Mouse (Mus musculus): ENCODE results near the gene Tmem251. TPM values are rescaled to one million over a fixed set of nuclear protein-coding genes. Genes with fewer than 3 reads are reported as not detected.
A peak's percentile ranks its signal among the peaks of the same experiment; 100 is the strongest.

Tmem251 gene
- 1 to 10 TPM; 3.9 to 5.4 TPM for total RNA-seq (2021)
- long read RNA-seq, experiment 1, transcript Tmem251-201 (2 exons, 3,367 nt) = major isoform, 26 of 34 reads
- long read RNA-seq, experiment 1, partial matches to known transcripts = 0 of 34 reads
- long read RNA-seq, experiment 1, other reads (novel, unspliced or antisense) = 8 of 34 reads
- long read RNA-seq, experiment 2, transcript Tmem251-201 (2 exons, 3,367 nt) = major isoform, 10 of 16 reads
- long read RNA-seq, experiment 2, partial matches to known transcripts = 0 of 16 reads
- long read RNA-seq, experiment 2, other reads (novel, unspliced or antisense) = 6 of 16 reads

DNA sequence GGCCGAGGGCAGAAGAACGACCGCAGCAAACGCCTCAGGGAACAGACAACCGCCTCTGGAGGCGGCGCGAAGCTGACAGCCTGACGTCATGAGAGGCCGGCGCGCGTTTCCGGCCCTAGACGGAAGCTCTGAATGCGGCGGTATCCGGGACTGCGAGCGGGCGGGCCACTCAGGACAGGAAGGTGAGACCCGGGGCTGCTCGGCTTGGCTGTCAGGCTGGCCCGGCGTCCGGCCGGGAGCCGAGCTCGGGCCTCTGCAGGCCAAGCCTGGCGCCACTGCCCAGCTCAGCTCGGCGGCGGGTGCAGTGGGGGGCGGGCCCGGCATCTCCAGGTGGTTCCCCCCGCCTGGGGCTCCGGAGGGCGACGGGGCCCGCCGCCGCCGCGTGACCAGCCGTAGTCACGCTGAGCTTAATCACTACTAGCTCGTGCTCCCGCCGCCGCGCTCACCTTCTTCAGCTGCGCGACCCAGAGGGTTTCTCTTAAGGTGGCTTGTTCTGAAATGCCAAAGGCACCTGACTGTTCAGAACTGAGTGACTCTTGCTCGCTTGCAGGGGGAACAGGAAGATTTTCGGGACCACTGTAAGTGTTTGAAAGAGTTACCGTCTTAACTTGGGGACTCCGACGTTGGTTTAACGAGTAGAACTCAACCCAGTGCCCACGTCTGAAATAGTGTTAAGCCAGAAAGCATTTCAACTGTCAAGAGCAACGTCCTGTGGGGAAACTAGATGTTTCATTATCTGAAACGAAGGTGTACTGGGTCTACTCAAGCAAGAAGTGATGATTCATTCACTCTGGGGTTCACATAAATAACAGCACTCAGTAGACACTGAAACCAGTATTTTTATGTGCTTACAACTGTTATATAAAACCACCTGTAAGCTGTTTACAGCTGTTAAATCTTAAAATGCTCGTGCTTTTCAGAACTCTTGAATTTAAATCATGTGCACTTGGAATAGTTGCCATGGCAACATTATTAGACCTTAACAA, at the start of gene Tmem251, which contains the start of gene Moap1:
TSS of gene Tmem251 (plus strand) at position 174 of the 986 bp plus-strand sequence.
TSS of gene Moap1 (minus strand) at position 73 of the 986 bp plus-strand sequence.
- peak; percentile 89 to 92 for DNase-seq
- intact Hi-C loops (cut with DNase I) = loop anchor here (5.0 kb wide), 1 partner anchor 133 kb away; the partner anchor contains the start of gene Btbd7

DNA sequence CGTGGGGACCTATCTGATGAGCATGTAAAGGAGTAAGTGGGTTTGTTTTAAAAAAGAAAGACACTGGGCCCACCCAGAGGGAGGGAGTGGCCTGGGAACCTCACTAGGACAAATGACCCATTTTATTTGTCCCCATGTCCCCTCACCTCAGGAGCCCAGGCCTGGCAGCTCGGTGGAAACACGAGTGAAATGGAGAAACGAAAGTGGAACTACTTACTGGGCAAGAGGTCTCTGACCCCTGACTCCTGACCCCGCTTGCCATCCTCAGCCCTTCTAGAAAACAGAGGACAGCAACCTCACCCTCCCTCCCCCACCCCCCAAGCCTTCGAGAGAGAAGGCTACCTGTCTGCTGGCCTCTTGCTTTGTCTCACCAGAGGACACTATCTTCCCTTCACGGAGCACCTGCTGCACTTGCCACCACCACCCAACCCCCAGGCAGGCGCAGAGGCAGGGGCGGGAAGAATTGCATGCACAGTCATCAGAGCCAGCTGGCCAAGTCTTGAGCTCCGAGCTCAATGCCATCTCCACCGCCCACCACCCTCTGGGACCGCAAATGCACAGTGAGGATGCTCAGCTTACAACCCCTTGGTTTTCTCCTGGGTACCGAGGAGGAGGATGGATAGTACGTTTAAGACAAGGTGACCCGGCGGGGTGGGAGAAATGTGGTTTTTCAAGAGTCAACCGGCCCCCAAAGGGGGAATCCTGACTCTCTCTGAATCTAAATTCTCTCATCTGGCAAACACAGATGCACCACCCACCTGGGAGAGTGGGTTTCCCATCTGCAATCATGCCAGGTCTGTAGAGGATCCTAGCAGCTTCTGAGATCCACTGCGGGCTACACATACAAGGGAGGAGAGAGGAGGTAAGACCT, 48.0 kb upstream of the Tmem251 start:
- intact Hi-C loops (cut with DNase I) = no loop called here

DNA sequence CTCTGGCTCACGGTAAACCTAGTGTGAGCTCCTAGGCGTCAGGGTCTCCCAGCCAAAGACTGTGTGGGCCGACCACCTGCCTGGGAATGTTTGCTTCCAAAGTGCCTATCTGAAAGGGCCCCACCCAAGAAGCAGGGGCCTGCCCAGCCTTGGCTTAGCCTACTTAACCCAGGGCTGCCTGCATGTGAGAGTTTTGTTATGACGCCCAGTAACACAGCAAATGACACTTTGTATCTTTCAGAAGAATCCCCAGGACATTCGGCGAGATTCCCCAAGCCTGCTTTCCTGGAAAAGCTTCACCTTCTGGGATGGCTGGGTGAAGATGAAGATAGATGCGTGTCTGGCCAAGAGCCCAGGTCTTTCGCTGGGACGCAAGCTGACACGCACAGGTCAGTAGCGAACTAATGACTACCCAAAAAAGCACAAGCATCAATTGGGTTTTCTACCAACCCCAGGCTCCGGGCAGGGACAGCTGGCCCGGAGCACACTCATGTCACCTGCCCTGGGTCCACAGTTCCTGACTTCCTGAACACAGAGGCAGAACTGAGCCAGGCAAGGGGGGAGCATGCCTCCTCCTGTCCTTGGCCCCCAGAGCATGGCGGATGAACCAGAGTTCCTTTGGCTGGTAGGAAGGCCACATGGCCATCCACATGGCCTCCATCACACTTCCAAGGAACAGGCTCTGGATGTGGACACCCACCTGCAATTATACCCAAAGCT, 46.8 kb upstream of the Tmem251 start:
- intact Hi-C loops (cut with DNase I) = no loop called here

More for the DNA sequence above, 48.0 kb upstream of the Tmem251 start:
- no peak for DNase-seq

DNA sequence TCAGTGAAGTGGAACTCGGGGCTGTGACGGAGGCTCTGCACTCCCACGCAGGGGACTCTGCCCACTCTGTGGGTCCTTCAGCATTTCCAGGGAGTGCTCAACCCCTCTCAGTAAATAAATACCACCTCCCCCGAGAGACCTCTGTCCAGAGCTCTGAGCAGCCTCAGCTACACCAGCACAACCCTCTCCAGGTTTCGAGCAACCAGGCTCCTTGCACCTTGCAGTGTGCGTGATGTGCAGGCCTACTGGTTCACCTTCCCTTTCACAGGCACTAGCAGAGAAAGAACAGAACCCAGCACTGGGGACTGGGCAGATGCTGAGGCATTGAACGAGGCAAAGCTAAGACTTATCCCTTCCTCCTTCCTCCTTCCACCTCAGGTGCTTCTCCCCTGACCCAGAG, 46.2 kb upstream of the Tmem251 start:
- no peak for DNase-seq
- intact Hi-C loops (cut with DNase I) = no loop called here

More for the DNA sequence above, 46.8 kb upstream of the Tmem251 start:
- no peak for DNase-seq

DNA sequence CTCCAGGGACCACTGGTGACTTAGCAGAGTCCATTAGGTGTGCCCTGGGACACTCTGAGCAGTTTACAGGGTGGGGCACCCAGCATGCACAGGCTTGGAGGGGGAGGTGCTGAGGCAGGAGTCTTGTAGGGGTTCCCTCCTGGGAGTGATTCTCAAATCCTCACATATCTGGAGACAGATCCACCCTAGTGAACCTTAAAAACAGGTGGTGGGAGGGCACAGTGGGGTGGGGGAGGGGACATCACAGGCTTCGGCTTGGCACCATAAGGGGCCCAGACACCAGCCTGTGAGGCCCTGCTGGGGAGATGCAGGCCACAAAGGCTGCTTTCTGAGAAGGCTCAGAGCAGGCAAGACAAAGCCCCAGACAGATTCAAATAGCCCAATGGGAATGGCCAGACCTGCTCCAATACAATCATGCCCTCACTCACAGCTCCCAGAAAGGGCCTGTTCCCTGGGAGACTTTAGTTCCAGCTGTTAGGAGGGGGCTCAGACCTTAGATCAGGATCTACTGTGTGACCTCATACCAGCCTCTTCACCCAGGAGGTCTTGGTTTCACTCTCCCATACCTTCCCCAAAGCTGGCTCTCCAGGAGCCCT, 45.4 kb upstream of the Tmem251 start:
- intact Hi-C loops (cut with DNase I) = no loop called here
- DNase-seq = no peak

DNA sequence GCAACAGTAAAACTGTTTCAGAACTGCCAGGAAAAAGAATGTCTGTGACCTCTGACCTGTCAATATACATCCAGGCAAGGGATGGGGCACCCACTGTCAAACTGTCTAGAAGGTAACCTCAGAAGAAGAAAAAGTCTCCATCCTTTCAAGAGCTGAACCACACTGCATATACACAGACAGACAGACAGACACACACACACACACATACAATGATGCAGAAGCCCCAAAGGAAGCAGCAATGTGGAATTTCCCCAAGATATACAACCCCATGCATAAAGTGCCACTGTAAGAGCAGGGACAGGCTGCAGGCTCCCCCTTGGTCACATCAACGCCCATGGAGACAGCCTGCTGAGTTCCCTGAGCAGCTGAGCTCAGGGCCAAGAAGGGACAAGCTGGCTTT, 44.4 kb upstream of the Tmem251 start:
- intact Hi-C loops (cut with DNase I) = no loop called here
- DNase-seq = no peak

DNA sequence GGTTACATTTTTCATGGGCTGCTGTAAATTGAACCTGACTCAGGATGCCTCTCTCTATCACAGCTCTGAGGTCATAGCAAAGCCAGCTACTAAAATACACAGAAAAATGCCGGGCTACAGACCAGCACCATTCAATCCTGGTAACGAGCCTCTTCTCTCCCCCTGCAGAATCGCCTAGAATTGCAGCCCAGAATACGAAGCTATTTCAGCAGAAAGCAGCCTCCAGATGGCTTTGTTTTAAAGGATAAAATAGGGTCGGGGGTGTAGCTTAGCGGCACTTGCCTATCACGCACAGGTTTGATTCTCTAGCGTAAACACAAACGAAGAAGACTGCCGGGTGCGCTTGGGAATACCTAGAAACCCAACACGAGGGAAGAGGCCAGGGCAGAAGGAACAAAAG, 43.1 kb upstream of the Tmem251 start:
- intact Hi-C loops (cut with DNase I) = no loop called here
- no peak for DNase-seq

- no peak for DNase-seq
- intact Hi-C loops (cut with DNase I) = loop anchor here (2.0 kb wide), 1 partner anchor 19 kb away; no protein-coding TSS in a partner anchor
Observed at GRCm38 (mm10) chr12:102701691-102702207, 41.8 kb upstream of the Tmem251 start.

DNA sequence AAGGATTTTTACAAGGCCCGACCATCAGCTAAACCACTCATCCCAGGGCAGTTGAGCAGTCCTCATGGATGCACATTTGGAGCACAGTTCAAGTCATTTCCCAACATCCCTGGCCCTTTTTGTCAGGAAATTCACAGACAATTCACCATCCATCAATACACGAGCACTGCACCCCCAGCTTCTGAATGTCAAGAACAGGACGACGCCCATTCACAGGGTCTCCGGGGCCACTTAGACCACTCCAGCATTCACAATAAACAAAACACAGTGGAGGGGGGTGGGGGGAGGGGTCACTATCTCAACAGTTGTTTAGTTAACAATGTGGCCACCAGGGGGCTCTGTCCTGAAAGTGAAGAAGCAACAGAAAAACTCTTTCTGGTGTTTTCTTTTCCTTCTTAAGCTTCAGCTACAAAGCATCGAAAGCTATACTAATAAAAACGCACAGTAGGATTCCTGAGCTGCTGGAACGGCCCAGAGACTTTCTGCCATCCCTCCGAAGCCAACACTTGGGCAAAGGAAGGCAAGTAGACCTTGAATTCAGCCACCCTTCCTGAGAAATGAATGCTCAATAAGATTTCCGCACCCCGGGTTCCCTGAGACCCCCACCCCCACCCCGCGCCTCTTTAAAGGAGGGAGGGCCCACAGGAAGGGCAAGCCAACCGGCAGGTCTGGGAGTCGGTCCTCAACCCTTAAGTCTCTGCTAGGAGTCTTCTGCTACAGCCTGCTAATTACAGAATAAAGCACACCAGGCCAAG, 41.0 kb upstream of the Tmem251 start:
- intact Hi-C loops (cut with DNase I) = loop anchor here (2.0 kb wide), 1 partner anchor 20 kb away; no protein-coding TSS in a partner anchor
- DNase-seq = peak; percentile 79 to 91

DNA sequence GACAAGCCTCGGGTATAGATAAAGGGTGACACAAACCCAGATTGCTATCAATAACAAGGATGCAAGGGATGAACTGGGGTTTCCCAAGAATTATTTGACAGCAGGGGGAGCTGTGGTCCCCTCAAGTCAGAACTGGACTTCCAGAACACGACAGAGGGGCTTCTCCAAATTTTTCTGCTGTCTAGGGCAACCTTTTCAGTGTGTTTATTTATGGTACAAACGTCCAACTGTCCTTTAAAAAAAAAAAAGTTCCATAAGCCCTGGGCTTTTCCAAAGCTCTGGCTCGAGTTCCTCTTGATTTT, 40.5 kb upstream of the Tmem251 start:
- intact Hi-C loops (cut with DNase I) = loop anchor here (2.0 kb wide), 1 partner anchor 20 kb away; no protein-coding TSS in a partner anchor
- DNase-seq = peak; percentile 30 to 47

DNA sequence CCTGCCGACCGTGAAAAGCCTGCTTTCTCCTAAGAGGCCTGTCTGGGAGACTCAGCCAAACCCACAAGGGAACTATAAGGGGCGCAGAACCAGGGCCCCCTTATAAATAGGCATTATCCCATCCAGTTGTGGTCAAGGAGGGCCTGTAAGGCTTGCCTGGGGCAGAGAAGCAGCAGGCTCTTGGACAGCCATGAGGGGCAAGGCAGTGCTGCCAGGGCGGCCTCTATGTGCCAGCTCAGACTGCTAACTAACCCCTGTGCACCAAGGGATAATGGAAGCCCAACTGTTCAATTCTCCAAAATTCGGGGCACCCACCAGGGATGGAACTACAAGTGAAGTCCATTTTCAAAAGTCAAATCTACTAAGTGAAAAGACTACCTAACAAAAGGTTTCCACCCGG, 40.1 kb upstream of the Tmem251 start:
- DNase-seq = no peak
- intact Hi-C loops (cut with DNase I) = loop anchor here (2.0 kb wide), 1 partner anchor 21 kb away; no protein-coding TSS in a partner anchor

- intact Hi-C loops (cut with DNase I) = loop anchor here (2.0 kb wide), 2 partner anchors 21 to 125 kb away; no protein-coding TSS in a partner anchor
Observed at GRCm38 (mm10) chr12:102703921-102704408, 39.6 kb upstream of the Tmem251 start.

DNA sequence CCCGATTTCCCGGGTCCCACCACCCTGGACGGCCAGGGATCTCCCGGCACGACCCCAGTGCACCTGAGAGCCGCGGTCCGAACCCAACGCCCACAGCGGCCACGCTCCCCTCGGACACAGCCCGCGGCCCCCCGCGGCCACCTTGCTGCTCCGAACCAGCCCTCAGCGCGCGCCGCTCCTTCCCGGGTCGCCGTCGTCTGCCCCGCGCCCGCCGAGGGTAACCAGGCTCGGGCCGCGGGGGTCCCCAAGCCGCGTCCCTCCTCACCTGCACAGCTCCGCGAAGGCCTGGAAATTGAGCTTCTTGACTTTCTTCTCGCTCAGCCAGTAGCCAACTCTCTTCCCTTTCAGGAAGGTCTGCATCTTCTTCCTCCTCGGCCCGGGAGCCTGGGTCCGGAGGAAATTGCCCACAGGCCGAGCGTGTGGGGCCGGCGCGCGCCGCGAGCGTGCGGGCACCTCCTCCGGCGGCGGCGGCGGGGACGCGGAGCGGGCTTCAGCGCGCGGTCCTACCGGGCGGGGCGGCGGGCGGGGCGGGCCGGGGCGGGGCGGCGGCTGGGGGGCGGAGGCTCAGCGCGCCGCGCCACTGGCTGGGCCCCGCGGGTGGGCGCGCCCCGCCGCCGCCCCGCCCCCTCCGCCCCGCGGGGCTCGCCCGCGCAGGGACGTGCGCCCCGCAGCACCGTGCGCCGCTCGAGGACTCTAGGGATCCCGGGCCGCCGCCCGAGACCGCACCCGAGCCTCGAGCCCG, 38.9 kb upstream of the Tmem251 start, which contains the start of gene Itpk1:
TSS of gene Itpk1 (minus strand) at position 474 of the 742 bp plus-strand sequence.
- intact Hi-C loops (cut with DNase I) = loop anchor here (2.0 kb wide), 1 partner anchor 126 kb away; no protein-coding TSS in a partner anchor
- DNase-seq = peak; percentile 67 to 77

More at GRCm38 (mm10) chr12:102703921-102704408, 39.6 kb upstream of the Tmem251 start:
- no peak for DNase-seq

DNA sequence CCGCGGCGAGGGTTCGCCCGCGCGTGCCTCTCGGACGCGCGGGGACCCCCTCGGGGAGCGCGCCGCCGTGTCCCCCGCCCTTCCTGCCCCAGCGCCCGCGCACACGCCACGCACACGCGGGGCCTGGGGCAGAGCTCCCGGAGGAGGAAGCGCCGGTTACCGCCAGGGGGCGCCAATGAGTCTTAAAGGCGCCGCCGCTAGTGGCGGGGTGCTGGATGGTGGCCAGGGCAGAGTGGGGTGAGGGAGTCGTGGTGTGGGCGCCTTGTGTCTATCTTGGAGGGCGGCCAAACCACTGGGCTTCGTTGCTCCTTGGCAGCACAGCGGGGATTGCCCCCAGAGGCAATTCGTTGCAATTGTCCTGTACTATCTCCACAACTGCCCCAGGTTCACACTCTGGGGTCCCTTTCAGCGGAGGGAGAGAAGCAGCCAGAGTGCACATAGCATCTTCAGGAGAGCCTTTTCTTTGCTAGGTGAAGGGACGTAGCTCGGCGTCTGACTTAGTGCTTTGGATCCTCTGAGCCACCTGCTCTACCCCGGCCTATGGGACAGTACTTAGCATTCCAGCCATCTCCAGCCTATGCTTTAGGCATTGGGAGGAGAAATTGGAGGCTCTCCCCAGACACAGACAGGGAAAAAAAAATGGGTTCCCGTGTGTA, 38.2 kb upstream of the Tmem251 start:
- DNase-seq = peak; percentile 92 to 93
- intact Hi-C loops (cut with DNase I) = loop anchor here (2.0 kb wide), 1 partner anchor 127 kb away; no protein-coding TSS in a partner anchor

DNA sequence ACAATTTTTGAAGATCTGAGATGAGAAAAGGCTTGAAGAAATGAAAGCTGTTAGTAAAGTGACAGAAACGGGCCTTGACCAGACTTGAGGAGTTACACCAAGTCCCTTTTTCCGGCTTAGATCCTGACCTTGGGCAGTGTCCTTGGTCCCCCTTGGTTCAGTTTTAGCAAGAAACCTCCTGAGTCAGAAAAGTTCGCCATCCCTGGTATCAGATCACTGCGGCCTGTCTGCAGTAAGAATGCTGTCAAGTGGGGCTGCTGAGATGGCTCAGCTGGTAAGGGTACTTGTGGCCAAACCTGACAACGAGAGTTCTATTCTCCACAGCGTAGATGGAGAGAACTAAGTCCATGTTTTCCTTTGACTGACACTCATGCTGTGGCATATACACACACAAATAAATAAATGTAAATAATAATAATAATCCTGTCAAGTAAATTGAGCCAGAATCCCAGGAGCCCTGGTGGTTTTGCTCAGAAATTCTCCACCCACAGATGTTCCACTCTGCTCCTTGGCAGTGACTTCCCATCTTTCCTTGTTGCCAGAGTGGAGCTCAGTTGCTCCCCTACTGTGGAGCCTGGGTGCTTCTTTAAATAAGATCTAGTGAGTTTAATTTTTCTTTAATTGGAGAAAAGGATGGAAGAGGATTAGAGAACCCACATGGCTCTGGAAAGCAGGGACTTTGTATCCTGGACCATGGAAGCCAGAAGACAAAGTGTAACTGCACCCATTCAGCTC, 37.5 kb upstream of the Tmem251 start:
- intact Hi-C loops (cut with DNase I) = loop anchor here (2.0 kb wide), 1 partner anchor 127 kb away; no protein-coding TSS in a partner anchor

More for the DNA sequence above, 37.5 kb upstream of the Tmem251 start:
- DNase-seq = no peak
